Mouse (Mus musculus): ENCODE data around the gene Sds. TPM values are rescaled to one million over a fixed set of nuclear protein-coding genes. Genes with fewer than 3 reads are reported as not detected.

Sds gene
- total and polyA plus RNA-seq, 3 experiments: not detected

DNA sequence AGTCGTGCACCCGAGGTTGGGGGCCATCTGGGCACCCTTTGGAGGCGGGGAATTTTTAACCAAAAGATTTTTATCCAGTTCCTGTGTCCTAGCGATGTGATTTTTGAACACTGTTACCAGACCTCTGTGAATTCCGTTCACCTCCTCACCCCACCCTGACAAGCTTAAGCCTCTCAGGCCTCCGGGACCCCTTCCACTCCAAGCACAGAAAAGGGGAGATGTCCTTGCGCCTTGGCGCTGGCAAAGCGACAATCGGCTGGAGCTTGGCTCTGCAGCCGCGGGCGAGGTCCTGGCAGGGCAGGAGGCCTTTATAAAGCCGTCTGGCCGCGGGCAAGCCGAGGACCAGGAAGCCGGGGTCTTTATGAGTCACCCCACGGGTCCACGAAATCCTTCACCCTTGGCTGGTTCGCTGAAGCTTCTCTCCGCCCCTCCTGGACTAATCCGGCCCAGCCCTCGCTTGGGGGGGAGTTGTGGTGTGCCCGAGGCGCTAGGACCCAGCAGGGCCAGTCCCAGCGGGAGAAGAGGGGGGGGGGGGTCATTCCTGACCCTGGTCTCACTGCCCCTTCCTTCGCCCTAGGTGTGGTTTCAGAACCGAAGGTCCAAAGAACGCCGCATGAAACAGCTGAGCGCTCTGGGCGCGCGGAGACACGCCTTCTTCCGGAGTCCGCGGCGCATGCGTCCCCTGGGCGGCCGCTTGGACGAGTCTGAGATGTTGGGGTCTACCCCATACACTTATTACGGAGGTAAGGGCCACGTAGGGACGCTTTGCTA lies 40.4 kb upstream of the Sds start:
- H3K9me3 ChIP-seq (replicated peaks): peaks cover 12% of the 10 kb centered on the region
- no peak for TF ChIP-seq CTCF (IDR thresholded peaks at IDR 0.05; ENCODE audit: low read depth, low read length)
- TF ChIP-seq POLR2AphosphoS5 (IDR thresholded peaks at IDR 0.05; ENCODE audit: insufficient replicate concordance, low read depth, low read length): no peak
- no peak for TF ChIP-seq GATA2 (IDR thresholded peaks at IDR 0.05; ENCODE audit: borderline replicate concordance, low read depth, low read length)
- no peak for TF ChIP-seq GATA1 (IDR thresholded peaks at IDR 0.05; ENCODE audit: borderline replicate concordance, low read length)
- TF ChIP-seq TAL1 (conservative IDR thresholded peaks at IDR 0.05; ENCODE audit: low read depth, low read length): no peak

DNA sequence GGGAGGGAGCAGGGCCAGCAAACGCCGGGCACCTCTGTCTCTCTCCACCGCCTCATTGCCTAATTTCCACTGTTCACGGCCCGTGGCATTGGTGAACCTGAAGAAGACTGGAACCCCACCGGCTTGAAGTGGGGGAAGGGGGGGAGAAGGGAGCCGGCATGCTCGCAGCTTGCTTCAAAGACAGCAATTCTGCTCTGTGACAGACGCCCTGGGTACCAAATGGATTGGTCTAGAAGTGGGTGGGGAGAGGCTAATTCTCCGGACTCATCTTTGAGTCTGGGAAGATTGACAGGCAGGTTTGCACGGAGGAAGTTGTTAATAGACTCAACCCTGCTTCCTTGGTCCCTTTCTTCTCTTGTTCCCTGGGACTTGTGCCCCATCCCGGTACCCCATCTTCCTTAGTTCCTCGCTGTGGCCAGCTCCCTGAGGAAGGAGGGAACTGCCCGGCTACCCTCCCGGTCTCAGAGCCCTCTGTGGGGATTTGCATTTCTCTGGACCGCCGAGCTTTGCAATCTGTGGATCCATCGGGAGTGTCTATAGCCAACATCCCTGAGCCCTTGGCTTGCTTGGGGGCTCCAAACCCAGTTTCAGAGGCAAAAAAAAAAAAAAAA lies 39.3 kb upstream of the Sds start:
- TF ChIP-seq CTCF (IDR thresholded peaks at IDR 0.05; ENCODE audit: low read depth, low read length) (no peak), GATA2 (IDR thresholded peaks at IDR 0.05; ENCODE audit: borderline replicate concordance, low read depth, low read length) (no peak), GATA1 (IDR thresholded peaks at IDR 0.05; ENCODE audit: borderline replicate concordance, low read length) (no peak), TAL1 (conservative IDR thresholded peaks at IDR 0.05; ENCODE audit: low read depth, low read length) (no peak), POLR2AphosphoS5 (IDR thresholded peaks at IDR 0.05; ENCODE audit: insufficient replicate concordance, low read depth, low read length) (no peak)
- no peak for DNase-seq (ENCODE audit: low spot score)
- no peak overlapping the region for H3K4me3 ChIP-seq (ENCODE audit: low read depth, low read length)
- H3K36me3 ChIP-seq (replicated peaks): no peaks in the 10 kb centered on the region
- H3K9me3 ChIP-seq (replicated peaks): peaks cover 12% of the 10 kb centered on the region
- H3K27me3 ChIP-seq (ENCODE audit: insufficient read depth, low read length): peaks cover 61% of the 10 kb centered on the region
- no peak for ATAC-seq (ENCODE audit: extremely low read depth, insufficient number of reproducible peaks, low FRiP score, poor library complexity, severe bottlenecking)
- no peaks in the 10 kb centered on the region for H3K4me1 ChIP-seq (ENCODE audit: insufficient read depth, low read depth, low read length)

More for the DNA sequence above, 40.4 kb upstream of the Sds start:
- no peaks in the 10 kb centered on the region for H3K4me1 ChIP-seq (ENCODE audit: insufficient read depth, low read depth, low read length)
- no peak overlapping the region for H3K4me3 ChIP-seq (ENCODE audit: low read depth, low read length)
- peaks cover 72% of the 10 kb centered on the region for H3K27me3 ChIP-seq (ENCODE audit: insufficient read depth, low read length)
- DNase-seq (ENCODE audit: low spot score) (no peak), ATAC-seq (ENCODE audit: extremely low read depth, insufficient number of reproducible peaks, low FRiP score, poor library complexity, severe bottlenecking) (no peak)
- no peaks in the 10 kb centered on the region for H3K36me3 ChIP-seq (replicated peaks)

DNA sequence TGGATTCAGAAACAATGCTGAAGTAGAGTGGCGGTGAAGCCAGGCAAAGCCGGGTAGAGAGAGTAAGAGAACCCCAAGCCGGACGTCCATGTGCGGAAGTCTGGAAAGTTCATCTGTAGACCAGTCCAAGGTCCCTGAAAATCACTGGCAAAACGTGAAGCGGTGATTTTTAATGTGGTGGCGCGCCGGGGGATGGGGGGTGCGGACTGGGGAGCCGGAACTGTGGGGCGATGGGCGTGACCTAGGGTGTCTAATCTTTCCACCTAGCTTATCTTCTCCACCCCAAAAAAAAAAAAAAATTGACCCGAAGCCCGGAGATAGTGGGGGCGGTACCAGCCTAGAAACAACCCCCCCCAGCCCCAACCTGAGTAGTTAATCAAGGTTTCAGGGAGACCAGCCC lies 38.8 kb upstream of the Sds start:
- no peaks in the 10 kb centered on the region for H3K4me1 ChIP-seq (ENCODE audit: insufficient read depth, low read depth, low read length)
- peaks cover 56% of the 10 kb centered on the region for H3K27me3 ChIP-seq (ENCODE audit: insufficient read depth, low read length)
- no peaks in the 10 kb centered on the region for H3K36me3 ChIP-seq (replicated peaks)
- no peak for TF ChIP-seq TAL1 (conservative IDR thresholded peaks at IDR 0.05; ENCODE audit: low read depth, low read length)
- no peak for TF ChIP-seq POLR2AphosphoS5 (IDR thresholded peaks at IDR 0.05; ENCODE audit: insufficient replicate concordance, low read depth, low read length)
- TF ChIP-seq GATA2 (IDR thresholded peaks at IDR 0.05; ENCODE audit: borderline replicate concordance, low read depth, low read length): no peak
- no peak for TF ChIP-seq CTCF (IDR thresholded peaks at IDR 0.05; ENCODE audit: low read depth, low read length)
- TF ChIP-seq GATA1 (IDR thresholded peaks at IDR 0.05; ENCODE audit: borderline replicate concordance, low read length): no peak
- DNase-seq (ENCODE audit: low spot score) (no peak), ATAC-seq (ENCODE audit: extremely low read depth, insufficient number of reproducible peaks, low FRiP score, poor library complexity, severe bottlenecking) (no peak)
- peaks cover 12% of the 10 kb centered on the region for H3K9me3 ChIP-seq (replicated peaks)
- no peak overlapping the region for H3K4me3 ChIP-seq (ENCODE audit: low read depth, low read length)

- Histone ChIP-seq H3K9me3 (replicated peaks) (peaks cover 12% of the 10 kb centered on the region), H3K36me3 (replicated peaks) (no peaks in the 10 kb centered on the region), H3K27me3 (ENCODE audit: insufficient read depth, low read length) (peaks cover 54% of the 10 kb centered on the region), H3K4me1 (ENCODE audit: insufficient read depth, low read depth, low read length) (no peaks in the 10 kb centered on the region), H3K4me3 (ENCODE audit: low read depth, low read length) (no peak overlapping the region)
- no peak for ATAC-seq (ENCODE audit: extremely low read depth, insufficient number of reproducible peaks, low FRiP score, poor library complexity, severe bottlenecking)
- TF ChIP-seq POLR2AphosphoS5 (IDR thresholded peaks at IDR 0.05; ENCODE audit: insufficient replicate concordance, low read depth, low read length) (no peak), CTCF (IDR thresholded peaks at IDR 0.05; ENCODE audit: low read depth, low read length) (no peak), GATA1 (IDR thresholded peaks at IDR 0.05; ENCODE audit: borderline replicate concordance, low read length) (no peak), TAL1 (conservative IDR thresholded peaks at IDR 0.05; ENCODE audit: low read depth, low read length) (no peak), GATA2 (IDR thresholded peaks at IDR 0.05; ENCODE audit: borderline replicate concordance, low read depth, low read length) (no peak)
- no peak for DNase-seq (ENCODE audit: low spot score)
Observed at GRCm38 (mm10) chr5:120437986-120438385, 38.3 kb upstream of the Sds start.

- H3K9me3 ChIP-seq (replicated peaks): peaks cover 12% of the 10 kb centered on the region
- no peak overlapping the region for H3K4me3 ChIP-seq (ENCODE audit: low read depth, low read length)
- H3K4me1 ChIP-seq (ENCODE audit: insufficient read depth, low read depth, low read length): no peaks in the 10 kb centered on the region
- H3K36me3 ChIP-seq (replicated peaks): no peaks in the 10 kb centered on the region
- ATAC-seq (ENCODE audit: extremely low read depth, insufficient number of reproducible peaks, low FRiP score, poor library complexity, severe bottlenecking) (no peak), DNase-seq (ENCODE audit: low spot score) (no peak)
- peaks cover 55% of the 10 kb centered on the region for H3K27me3 ChIP-seq (ENCODE audit: insufficient read depth, low read length)
- TF ChIP-seq GATA1 (IDR thresholded peaks at IDR 0.05; ENCODE audit: borderline replicate concordance, low read length) (no peak), CTCF (IDR thresholded peaks at IDR 0.05; ENCODE audit: low read depth, low read length) (no peak), GATA2 (IDR thresholded peaks at IDR 0.05; ENCODE audit: borderline replicate concordance, low read depth, low read length) (no peak), TAL1 (conservative IDR thresholded peaks at IDR 0.05; ENCODE audit: low read depth, low read length) (no peak), POLR2AphosphoS5 (IDR thresholded peaks at IDR 0.05; ENCODE audit: insufficient replicate concordance, low read depth, low read length) (no peak)
Observed at GRCm38 (mm10) chr5:120438469-120438868, 37.9 kb upstream of the Sds start.

GRCm38 (mm10) chr5:120438991-120439710 lies 37.2 kb upstream of the Sds start:
- no peak overlapping the region for H3K4me3 ChIP-seq (ENCODE audit: low read depth, low read length)
- peaks cover 54% of the 10 kb centered on the region for H3K27me3 ChIP-seq (ENCODE audit: insufficient read depth, low read length)
- no peak for TF ChIP-seq TAL1 (conservative IDR thresholded peaks at IDR 0.05; ENCODE audit: low read depth, low read length)
- TF ChIP-seq GATA2 (IDR thresholded peaks at IDR 0.05; ENCODE audit: borderline replicate concordance, low read depth, low read length): no peak
- TF ChIP-seq CTCF (IDR thresholded peaks at IDR 0.05; ENCODE audit: low read depth, low read length): no peak
- no peak for TF ChIP-seq GATA1 (IDR thresholded peaks at IDR 0.05; ENCODE audit: borderline replicate concordance, low read length)
- TF ChIP-seq POLR2AphosphoS5 (IDR thresholded peaks at IDR 0.05; ENCODE audit: insufficient replicate concordance, low read depth, low read length): no peak
- peaks cover 12% of the 10 kb centered on the region for H3K9me3 ChIP-seq (replicated peaks)
- ATAC-seq (ENCODE audit: extremely low read depth, insufficient number of reproducible peaks, low FRiP score, poor library complexity, severe bottlenecking) (no peak), DNase-seq (ENCODE audit: low spot score) (no peak)
- H3K36me3 ChIP-seq (replicated peaks): no peaks in the 10 kb centered on the region
- no peaks in the 10 kb centered on the region for H3K4me1 ChIP-seq (ENCODE audit: insufficient read depth, low read depth, low read length)
